Mouse (Mus musculus): ENCODE data around the gene Efhb. TPM values are rescaled to one million over a fixed set of nuclear protein-coding genes. Genes with fewer than 3 reads are reported as not detected.

The Efhb gene
- 0.57 and 0.75 TPM in 2 replicates for polyA plus RNA-seq (2015; fragmentation: Nextera tagmentation; extraction: Ambion mirVana)

GRCm38 (mm10) chr17:53462603-53463495 is at the start of gene Efhb:
Gene Efhb, minus strand, starts transcription at chr17:53463321.
- WGBS = 23% methylated on average over 26 of the region's 26 CpGs
- H3K36me3 ChIP-seq (ENCODE audit: control insufficient read depth, insufficient read depth, low read length) = no peaks in the 10 kb centered on the region
- H3K4me2 ChIP-seq (ENCODE audit: low read depth, low read length) = peak within 1 kb of the TSS; percentile 71
- H3K4me3 ChIP-seq (replicated peaks; ENCODE audit: low read length) = peak within 1 kb of the TSS; percentile 51
- no peaks in the 10 kb centered on the region for H3K9me3 ChIP-seq (replicated peaks; ENCODE audit: control insufficient read depth, low read length)
- no peaks in the 10 kb centered on the region for H3K27me3 ChIP-seq (ENCODE audit: control insufficient read depth, insufficient read depth, low read length)
- H3K27ac ChIP-seq (ENCODE audit: low read length) = 0 out of 2 replicates have a peak within 1 kb of the TSS, but pooled peaks have one; percentile 34
- peak within 1 kb of the TSS; percentile 65 for H3K9ac ChIP-seq (ENCODE audit: low read length)
- no peaks in the 10 kb centered on the region for H3K4me1 ChIP-seq (ENCODE audit: control insufficient read depth, insufficient read depth, low read length)
- ATAC-seq (ENCODE audit: insufficient read depth, low FRiP score) = peak; percentile 94

GRCm38 (mm10) chr17:53512311-53512951 is 49.3 kb upstream of the Efhb start:
- no peaks in the 10 kb centered on the region for H3K27me3 ChIP-seq (ENCODE audit: control insufficient read depth, insufficient read depth, low read length)
- ATAC-seq (ENCODE audit: insufficient read depth, low FRiP score) = no peak
- H3K36me3 ChIP-seq (ENCODE audit: control insufficient read depth, insufficient read depth, low read length) = no peaks in the 10 kb centered on the region
- no peak overlapping the region for H3K4me2 ChIP-seq (ENCODE audit: low read depth, low read length)
- H3K9me3 ChIP-seq (replicated peaks; ENCODE audit: control insufficient read depth, low read length) = no peaks in the 10 kb centered on the region
- no peaks in the 10 kb centered on the region for H3K4me1 ChIP-seq (ENCODE audit: control insufficient read depth, insufficient read depth, low read length)
- no peak overlapping the region for H3K9ac ChIP-seq (ENCODE audit: low read length)
- no peak overlapping the region for H3K27ac ChIP-seq (ENCODE audit: low read length)
- 92% methylated on average over 2 of the region's 2 CpGs for WGBS
- H3K4me3 ChIP-seq (replicated peaks; ENCODE audit: low read length) = no peak overlapping the region

GRCm38 (mm10) chr17:53502966-53503365 is 39.8 kb upstream of the Efhb start:
- no peak overlapping the region for H3K9ac ChIP-seq (ENCODE audit: low read length)
- no peaks in the 10 kb centered on the region for H3K4me1 ChIP-seq (ENCODE audit: control insufficient read depth, insufficient read depth, low read length)
- peaks cover 15% of the 10 kb centered on the region for H3K36me3 ChIP-seq (ENCODE audit: control insufficient read depth, insufficient read depth, low read length)
- no peaks in the 10 kb centered on the region for H3K27me3 ChIP-seq (ENCODE audit: control insufficient read depth, insufficient read depth, low read length)
- ATAC-seq (ENCODE audit: insufficient read depth, low FRiP score) = no peak
- no peaks in the 10 kb centered on the region for H3K9me3 ChIP-seq (replicated peaks; ENCODE audit: control insufficient read depth, low read length)
- no peak overlapping the region for H3K27ac ChIP-seq (ENCODE audit: low read length)
- H3K4me3 ChIP-seq (replicated peaks; ENCODE audit: low read length) = no peak overlapping the region
- H3K4me2 ChIP-seq (ENCODE audit: low read depth, low read length) = no peak overlapping the region
- WGBS = 99% methylated on average over 2 of the region's 2 CpGs

GRCm38 (mm10) chr17:53489007-53489378 is 25.9 kb upstream of the Efhb start:
- Histone ChIP-seq H3K36me3 (ENCODE audit: control insufficient read depth, insufficient read depth, low read length) (peaks cover 11% of the 10 kb centered on the region; the same call in 1 of the 2 replicates), H3K9me3 (replicated peaks; ENCODE audit: control insufficient read depth, low read length) (no peaks in the 10 kb centered on the region), H3K27me3 (ENCODE audit: control insufficient read depth, insufficient read depth, low read length) (no peaks in the 10 kb centered on the region), H3K27ac (ENCODE audit: low read length) (no peak overlapping the region), H3K4me1 (ENCODE audit: control insufficient read depth, insufficient read depth, low read length) (no peaks in the 10 kb centered on the region), H3K9ac (ENCODE audit: low read length) (no peak overlapping the region), H3K4me2 (ENCODE audit: low read depth, low read length) (no peak overlapping the region), H3K4me3 (replicated peaks; ENCODE audit: low read length) (no peak overlapping the region)
- ATAC-seq (ENCODE audit: insufficient read depth, low FRiP score) = no peak
- 83% methylated on average over 1 of the region's 1 CpGs for whole genome bisulfite sequencing

- H3K27me3 ChIP-seq (ENCODE audit: control insufficient read depth, insufficient read depth, low read length) = no peaks in the 10 kb centered on the region
- H3K4me3 ChIP-seq (replicated peaks; ENCODE audit: low read length) = no peak overlapping the region
- H3K9me3 ChIP-seq (replicated peaks; ENCODE audit: control insufficient read depth, low read length) = no peaks in the 10 kb centered on the region
- H3K27ac ChIP-seq (ENCODE audit: low read length) = no peak overlapping the region
- H3K9ac ChIP-seq (ENCODE audit: low read length) = no peak overlapping the region
- no peak overlapping the region for H3K4me2 ChIP-seq (ENCODE audit: low read depth, low read length)
- no peak for ATAC-seq (ENCODE audit: insufficient read depth, low FRiP score)
- WGBS = 86% methylated on average over 4 of the region's 4 CpGs
- no peaks in the 10 kb centered on the region for H3K4me1 ChIP-seq (ENCODE audit: control insufficient read depth, insufficient read depth, low read length)
- peaks cover 8% of the 10 kb centered on the region; the same call in 1 of the 2 replicates for H3K36me3 ChIP-seq (ENCODE audit: control insufficient read depth, insufficient read depth, low read length)
These were observed 25.3 kb upstream of the Efhb start for GRCm38 (mm10) chr17:53488291-53489006.

- ATAC-seq (ENCODE audit: insufficient read depth, low FRiP score) = no peak
- peak overlapping the region; percentile 83 for H3K4me3 ChIP-seq (replicated peaks; ENCODE audit: low read length)
- no peaks in the 10 kb centered on the region for H3K27me3 ChIP-seq (ENCODE audit: control insufficient read depth, insufficient read depth, low read length)
- H3K36me3 ChIP-seq (ENCODE audit: control insufficient read depth, insufficient read depth, low read length) = peaks cover 4% of the 10 kb centered on the region; the same call in 1 of the 2 replicates
- H3K4me2 ChIP-seq (ENCODE audit: low read depth, low read length) = peak overlapping the region; percentile 61
- peaks cover 15% of the 10 kb centered on the region for H3K4me1 ChIP-seq (ENCODE audit: control insufficient read depth, insufficient read depth, low read length)
- WGBS = 46% methylated on average over 7 of the region's 7 CpGs
- peak overlapping the region; percentile 96 for H3K9ac ChIP-seq (ENCODE audit: low read length)
- no peaks in the 10 kb centered on the region for H3K9me3 ChIP-seq (replicated peaks; ENCODE audit: control insufficient read depth, low read length)
- no peak overlapping the region for H3K27ac ChIP-seq (ENCODE audit: low read length)
These were observed 17.3 kb upstream of the Efhb start for GRCm38 (mm10) chr17:53480433-53480832.

GRCm38 (mm10) chr17:53479604-53480041 is 16.5 kb upstream of the Efhb start:
- no peaks in the 10 kb centered on the region for H3K27me3 ChIP-seq (ENCODE audit: control insufficient read depth, insufficient read depth, low read length)
- WGBS = under 1% methylated on average over 33 of the region's 33 CpGs
- peaks cover 4% of the 10 kb centered on the region; the same call in 1 of the 2 replicates for H3K36me3 ChIP-seq (ENCODE audit: control insufficient read depth, insufficient read depth, low read length)
- H3K9me3 ChIP-seq (replicated peaks; ENCODE audit: control insufficient read depth, low read length) = no peaks in the 10 kb centered on the region
- peaks cover 15% of the 10 kb centered on the region for H3K4me1 ChIP-seq (ENCODE audit: control insufficient read depth, insufficient read depth, low read length)
- peak overlapping the region; percentile 96 for H3K9ac ChIP-seq (ENCODE audit: low read length)
- H3K4me3 ChIP-seq (replicated peaks; ENCODE audit: low read length) = peak overlapping the region; percentile 83
- H3K4me2 ChIP-seq (ENCODE audit: low read depth, low read length) = peak overlapping the region; percentile 61
- H3K27ac ChIP-seq (ENCODE audit: low read length) = peak overlapping the region; percentile 99
- no peak for ATAC-seq (ENCODE audit: insufficient read depth, low FRiP score)

- peak; percentile 98 for ATAC-seq (ENCODE audit: insufficient read depth, low FRiP score)
- under 1% methylated on average over 82 of the region's 82 CpGs for WGBS
These were observed 15.9 kb upstream of the Efhb start, which contains the start of gene Rab5a for GRCm38 (mm10) chr17:53478858-53479603. Gene Rab5a, plus strand, starts transcription at chr17:53479234.

More at GRCm38 (mm10) chr17:53478858-53479603, 15.9 kb upstream of the Efhb start, which contains the start of gene Rab5a:
- Histone ChIP-seq H3K4me3 (replicated peaks; ENCODE audit: low read length) (peak within 1 kb of the TSS; percentile 83), H3K27ac (ENCODE audit: low read length) (peak within 1 kb of the TSS; percentile 99), H3K4me1 (ENCODE audit: control insufficient read depth, insufficient read depth, low read length) (peaks cover 15% of the 10 kb centered on the region), H3K36me3 (ENCODE audit: control insufficient read depth, insufficient read depth, low read length) (no peaks in the 10 kb centered on the region), H3K9ac (ENCODE audit: low read length) (peak within 1 kb of the TSS; percentile 96), H3K27me3 (ENCODE audit: control insufficient read depth, insufficient read depth, low read length) (no peaks in the 10 kb centered on the region), H3K4me2 (ENCODE audit: low read depth, low read length) (peak within 1 kb of the TSS; percentile 75), H3K9me3 (replicated peaks; ENCODE audit: control insufficient read depth, low read length) (no peaks in the 10 kb centered on the region)

Measured in stomach, embryonic 16.5 days (tissue).